Mouse (Mus musculus) cerebellum, adult 2 months (tissue): ENCODE results near the gene Atrnl1. TPM values are rescaled to one million over a fixed set of nuclear protein-coding genes. Genes with fewer than 3 reads are reported as not detected.

ENCODE experiments used
- DNase-seq, 2 experiments: peaks; one replicate each; pipeline ENCODE4 v3.0.0; 2021
- H3K27ac ChIP-seq: fragments of 200-500 bp; 2 replicates; pipeline ENCODE4 v1.5.1; 2012; ENCODE audit warnings: low read length, control low read depth, inconsistent platforms; ENCODE audit not compliant: insufficient read depth
- H3K27me3 ChIP-seq: fragments of 200-500 bp; 2 replicates; pipeline ENCODE4 v1.6.1; 2012; ENCODE audit warnings: inconsistent platforms, mild to moderate bottlenecking, low read length, moderate library complexity; ENCODE audit not compliant: control insufficient read depth, insufficient read depth
- H3K4me1 ChIP-seq: fragments of 200-500 bp; 2 replicates; pipeline ENCODE4 v1.6.1; 2011; ENCODE audit warnings: low read length; ENCODE audit not compliant: control insufficient read depth, insufficient read depth
- H3K4me3 ChIP-seq: fragments of 200-500 bp; replicated peaks from 2 replicates; pipeline ENCODE3; 2011; ENCODE audit warnings: mild to moderate bottlenecking, low read depth, low read length, control low read depth; ENCODE audit not compliant: insufficient read depth
- CTCF ChIP-seq: fragments of 200-500 bp; IDR thresholded peaks from 2 replicates; pipeline ENCODE4 v1.5.1; 2011; ENCODE audit warnings: low read depth, mild to moderate bottlenecking, control low read depth, low read length, moderate library complexity, borderline replicate concordance; ENCODE audit not compliant: insufficient read depth
- POLR2A ChIP-seq: fragments of 200-500 bp; IDR thresholded peaks from 2 replicates; pipeline ENCODE4 v1.6.1; 2011; ENCODE audit warnings: low read length, control low read depth, borderline replicate concordance; ENCODE audit not compliant: insufficient read depth
- WGBS: fragments of 180-500 bp; shearing (Covaris S2); methylation state at CpG from one replicate; pipeline ENCODE4 v1.1.7; 2018; 5-methylcytosine and 5-hydroxymethylcytosine counted together
- polyA plus RNA-seq: library from polyadenylated mRNA; depleted of rRNA; stranded (reverse); fragments of >200 nt; gene quantifications from 2 replicates; pipeline ENCODE4 v1.2.3, GENCODE M21; 2012

Atrnl1 gene
- polyA plus RNA-seq, 1 experiment, result 21.5 TPM

- no peak overlapping the region for H3K27ac ChIP-seq
- DNase-seq, result peak in 1 of 2 experiments; percentile 43
- H3K4me1 ChIP-seq, result no peaks in the 10 kb centered on the region
These were observed 29.9 kb upstream of the Atrnl1 start for GRCm38 (mm10) chr19:57580962-57581361.

GRCm38 (mm10) chr19:57585231-57585792, 25.5 kb upstream of the Atrnl1 start:
- TF ChIP-seq CTCF (no peak), POLR2A (no peak)
- WGBS, result 91% methylated on average over 4 of the region's 4 CpGs
- H3K4me3 ChIP-seq, result no peak overlapping the region

More at GRCm38 (mm10) chr19:57580962-57581361, 29.9 kb upstream of the Atrnl1 start:
- H3K4me3 ChIP-seq, result no peak overlapping the region
- TF ChIP-seq CTCF, result no peak
- no peak for TF ChIP-seq POLR2A
- H3K27me3 ChIP-seq, result no peaks in the 10 kb centered on the region
- WGBS, result 10% methylated on average over 7 of the region's 7 CpGs

DNA sequence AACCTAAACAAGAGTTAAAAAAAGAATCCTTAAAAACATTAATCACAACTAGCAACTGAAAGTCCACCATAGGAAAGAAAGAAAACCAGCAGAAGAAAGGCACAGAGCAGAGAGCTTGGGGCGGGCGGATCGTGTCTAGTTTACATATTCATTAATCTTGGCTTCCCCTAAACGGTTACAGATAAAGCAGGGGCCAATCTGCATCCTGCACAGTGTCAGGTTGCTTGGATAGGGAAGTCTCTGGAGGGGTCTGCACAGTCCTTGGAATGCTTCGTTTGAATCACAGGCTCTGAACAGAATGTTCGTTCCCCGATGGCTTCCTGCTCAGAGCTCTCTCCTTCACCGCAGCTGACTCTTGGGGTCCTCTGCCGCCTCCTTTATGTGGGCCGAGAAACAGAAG, 24.7 kb upstream of the Atrnl1 start:
- DNase-seq, result no peak
- Histone ChIP-seq H3K27me3 (no peaks in the 10 kb centered on the region; the same call in 1 of the 2 replicates), H3K4me3 (no peak overlapping the region), H3K27ac (no peak overlapping the region), H3K4me1 (no peaks in the 10 kb centered on the region)
- no peak for TF ChIP-seq POLR2A
- TF ChIP-seq CTCF, result no peak
- WGBS, result 65% methylated on average over 10 of the region's 10 CpGs

More at GRCm38 (mm10) chr19:57585231-57585792, 25.5 kb upstream of the Atrnl1 start:
- Histone ChIP-seq H3K4me1 (no peaks in the 10 kb centered on the region), H3K27ac (no peak overlapping the region), H3K27me3 (no peaks in the 10 kb centered on the region; the same call in 1 of the 2 replicates)
- DNase-seq, result no peak

DNA sequence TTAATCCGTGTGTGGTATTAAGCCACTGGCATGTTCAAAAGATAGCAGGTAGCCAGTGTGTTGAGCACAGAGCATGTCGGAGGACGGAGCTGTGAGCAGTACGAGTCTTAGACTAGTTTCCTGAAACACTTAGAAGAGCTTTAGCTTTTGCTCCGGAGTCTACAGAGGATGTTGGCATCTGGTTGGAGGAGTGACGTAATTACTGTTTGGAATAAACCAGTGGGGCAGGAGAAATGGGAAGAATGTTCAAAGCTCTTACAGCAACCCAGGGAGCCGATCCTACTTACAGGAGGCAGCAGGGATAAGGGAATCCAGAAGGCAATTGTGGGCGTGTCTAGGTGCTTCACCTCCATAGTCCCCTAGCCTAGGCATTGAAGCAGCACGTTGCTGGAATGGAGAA, 21.3 kb upstream of the Atrnl1 start:
- Histone ChIP-seq H3K27me3 (no peaks in the 10 kb centered on the region; the same call in 1 of the 2 replicates), H3K4me1 (no peaks in the 10 kb centered on the region), H3K27ac (no peak overlapping the region), H3K4me3 (no peak overlapping the region)
- TF ChIP-seq CTCF (no peak), POLR2A (no peak)
- 77% methylated on average over 9 of the region's 9 CpGs for WGBS
- no peak for DNase-seq

GRCm38 (mm10) chr19:57590895-57591294, 19.9 kb upstream of the Atrnl1 start:
- Histone ChIP-seq H3K27ac (no peak overlapping the region), H3K27me3 (no peaks in the 10 kb centered on the region; the same call in 1 of the 2 replicates), H3K4me3 (no peak overlapping the region), H3K4me1 (no peaks in the 10 kb centered on the region)
- 82% methylated on average over 5 of the region's 5 CpGs for WGBS
- DNase-seq, result no peak
- TF ChIP-seq POLR2A (no peak), CTCF (no peak)

- H3K27me3 ChIP-seq, result no peaks in the 10 kb centered on the region; the same call in 1 of the 2 replicates
- no peak for TF ChIP-seq CTCF
- no peak for TF ChIP-seq POLR2A
- H3K4me1 ChIP-seq, result no peaks in the 10 kb centered on the region
- no peak for DNase-seq
- WGBS, result 84% methylated on average over 10 of the region's 10 CpGs
- no peak overlapping the region for H3K27ac ChIP-seq
- no peak overlapping the region for H3K4me3 ChIP-seq
These were observed 19.2 kb upstream of the Atrnl1 start for GRCm38 (mm10) chr19:57591631-57592030.

DNA sequence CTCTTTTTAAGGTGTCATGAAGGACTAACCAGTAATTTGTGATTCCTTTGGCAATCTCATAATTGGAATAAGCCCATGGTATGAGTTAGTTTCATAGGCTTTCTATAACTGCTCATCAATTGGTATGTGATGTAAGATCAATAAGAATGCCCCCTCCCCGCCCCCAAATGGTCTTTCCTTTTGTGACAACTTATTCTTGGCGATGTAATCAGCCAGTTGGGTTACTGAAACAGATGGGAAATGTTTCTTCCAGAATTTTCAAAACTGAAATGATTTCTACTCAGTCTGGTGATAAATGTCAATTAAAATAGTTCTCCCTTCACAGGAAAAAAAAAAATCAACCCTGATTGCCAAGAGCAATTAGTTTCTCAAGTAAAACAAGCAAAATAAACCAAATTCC, 18.5 kb upstream of the Atrnl1 start:
- Histone ChIP-seq H3K27me3 (no peaks in the 10 kb centered on the region; the same call in 1 of the 2 replicates), H3K27ac (no peak overlapping the region), H3K4me1 (no peaks in the 10 kb centered on the region), H3K4me3 (no peak overlapping the region)
- WGBS, result 80% methylated on average over 2 of the region's 2 CpGs
- TF ChIP-seq CTCF (no peak), POLR2A (no peak)
- DNase-seq, result no peak

- Histone ChIP-seq H3K4me3 (no peak overlapping the region), H3K27me3 (peaks cover 2% of the 10 kb centered on the region; the same call in 1 of the 2 replicates), H3K4me1 (no peaks in the 10 kb centered on the region), H3K27ac (no peak overlapping the region)
- DNase-seq, result no peak
- 64% methylated on average over 8 of the region's 8 CpGs for WGBS
- TF ChIP-seq POLR2A, result no peak
- TF ChIP-seq CTCF, result no peak
These were observed 11.7 kb upstream of the Atrnl1 start for GRCm38 (mm10) chr19:57599126-57599525.
